Mouse (Mus musculus) neutrophil, adult 83 days (primary cell): ENCODE results near the gene Cblb. TPM values are rescaled to one million over a fixed set of nuclear protein-coding genes. Genes with fewer than 3 reads are reported as not detected.

Experiments used
- total RNA-seq, 2 experiments: library from RNA; stranded (reverse); gene quantifications; one replicate each; pipeline ENCODE4 v1.2.4; 2023

The Cblb gene
- 10 to 100 TPM; 12.5 to 15.1 TPM for total RNA-seq

GRCm38 (mm10) chr16:52031091-52031689 lies at the start of gene Cblb:
Gene Cblb (plus strand): TSS chr16:52031225.

